8 mouse cellular contexts compared by ENCODE assay signal in genomic region chr7:48788851-48789572, GRCm38 (mm10). TPM values are rescaled to one million over a fixed set of nuclear protein-coding genes. Genes with fewer than 3 reads are reported as not detected.
DNase-seq lines count a peak whose midpoint lies in the region; ATAC-seq and TF ChIP-seq lines count a peak whose summit lies in the region.

Gene Zdhhc13 (plus strand): TSS chr7:48789003.

- under 1% methylated on average over 56 of the region's 57 CpGs for WGBS in hindbrain, embryonic 13.5 days

- DNase-seq in Patski (ENCODE audit: low read depth, low spot score) = peak; percentile 54
- DNase-seq in cerebellum, postnatal 14 days = peak; percentile 95 to 96
- peak; percentile 86 to 89 for DNase-seq in frontal cortex, postnatal 14 days (ENCODE audit: low spot score in 2 of 2)
- peak; percentile 80 to 87 for DNase-seq in layer of hippocampus, postnatal 25 days (ENCODE audit: extremely low spot score in 1 of 2, low spot score in 1 of 2)
- peak; percentile 96 for DNase-seq in lung, postnatal 25 days (ENCODE audit: low spot score)
- peak; percentile 97 for DNase-seq in retina, embryonic 14.5 days (ENCODE audit: low spot score)
- DNase-seq in thymus, postnatal 4 days = peak; percentile 95

- peak within 1 kb of the TSS; percentile 86 for H3K4me2 ChIP-seq in hindbrain, embryonic 13.5 days

- ATAC-seq in Patski = peak; percentile 97
- peak; percentile 99 for ATAC-seq in hindbrain, embryonic 13.5 days (ENCODE audit: low FRiP score)

- peak within 1 kb of the TSS; percentile 90 for H3K27ac ChIP-seq in hindbrain, embryonic 13.5 days

- CTCF ChIA-PET in Patski (lab: Charles Lee) = interaction anchor here (1.0 to 3.1 kb wide), 5 partner anchors 10 to 39 kb away, joined by 3 to 14 read pairs (median 3); no protein-coding TSS in a partner anchor

- no peaks in the 10 kb centered on the region for H3K9me3 ChIP-seq in hindbrain, embryonic 13.5 days

- H3K9ac ChIP-seq in hindbrain, embryonic 13.5 days = peak within 1 kb of the TSS; percentile 89

- no peaks in the 10 kb centered on the region for H3K36me3 ChIP-seq in hindbrain, embryonic 13.5 days

- TF ChIP-seq CTCF in Patski (IDR thresholded peaks at IDR 0.05) = no peak

- POLR2A ChIA-PET in Patski (lab: Charles Lee) = interaction anchor here (0.5 to 1.0 kb wide), 2 partner anchors 13 to 20 kb away, joined by 3 to 4 read pairs; no protein-coding TSS in a partner anchor

- no peaks in the 10 kb centered on the region for H3K27me3 ChIP-seq in Patski
- peaks cover 12% of the 10 kb centered on the region; the same call in 1 of the 2 replicates for H3K27me3 ChIP-seq in hindbrain, embryonic 13.5 days

- peaks cover 25% of the 10 kb centered on the region for H3K4me1 ChIP-seq in hindbrain, embryonic 13.5 days (replicated peaks)

- in situ Hi-C loops in Patski (cut with MboI; ENCODE audit: low pct_unique_long_range_greater_than_20kb) = no loop called here

- H3K4me3 ChIP-seq in hindbrain, embryonic 13.5 days = peak within 1 kb of the TSS; percentile 83

RNA-seq across cellular contexts. Expression of gene Zdhhc13, which starts in this region (rescaled TPM):
- 59.2 TPM for polyA plus RNA-seq in Patski (2021)
- polyA plus RNA-seq in hindbrain, embryonic 13.5 days (2015; fragmentation: Nextera tagmentation; extraction: Ambion mirVana) = 38.6 and 42.4 TPM in 2 replicates
- 10 to 100 TPM; 25.6 TPM for total RNA-seq in layer of hippocampus, postnatal 25 days (2021)

Comparison
In these comparisons a context has a peak if more than half of its experiments do, and no peak if none do; other contexts are left out.
1. Peak in every context shown above with its lines: DNase-seq, ATAC-seq, H3K4me3 ChIP-seq and H3K27ac ChIP-seq.